Mouse (Mus musculus) CD4-positive, CD25-positive, alpha-beta regulatory T cell, adult 2 months (primary cell): ENCODE data around the gene Zdhhc3.

Experiments used
- DNase-seq: peaks from one replicate; pipeline ENCODE4 v3.0.0-alpha.2; 2012; ENCODE audit warnings: low read depth, low spot score

Gene Zdhhc3

DNA sequence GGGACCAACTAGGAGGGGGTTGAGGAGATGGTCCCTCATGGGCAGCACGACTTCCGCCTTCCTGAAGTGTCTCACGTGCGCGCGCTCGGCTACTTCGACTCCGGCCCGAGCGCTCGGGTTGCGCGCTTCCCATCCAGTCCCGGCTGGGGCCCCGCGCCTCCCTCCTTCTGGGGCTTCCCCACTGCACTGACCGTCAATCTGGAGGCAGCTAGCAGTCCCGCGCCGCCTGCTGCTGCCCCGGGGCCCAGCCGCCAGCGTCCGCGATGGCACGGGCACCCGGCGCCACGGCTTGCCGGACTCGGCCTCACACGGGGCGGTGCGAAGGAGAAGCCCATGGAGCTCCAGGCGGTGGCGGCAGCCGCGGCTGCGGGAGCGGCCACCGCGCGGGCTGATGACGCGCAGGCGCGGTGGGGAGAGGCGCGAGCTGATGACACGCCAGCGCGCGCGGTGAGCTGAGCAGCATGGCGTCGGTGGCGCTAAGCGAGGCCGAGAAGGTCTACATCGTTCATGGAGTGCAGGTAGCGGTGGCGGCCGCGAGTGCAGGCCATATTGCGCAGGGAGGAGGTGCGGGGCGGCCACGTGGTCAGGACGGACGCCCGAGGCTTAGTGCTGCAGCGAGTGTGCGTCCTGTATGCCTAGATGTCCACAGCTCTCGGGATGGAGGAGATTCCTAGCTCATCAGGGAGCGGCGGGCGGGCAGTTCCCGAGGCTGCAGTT is at the start of gene Zdhhc3, which contains the start of gene Exosc7:
Gene Zdhhc3 (minus strand): TSS at position 401 of the 717 bp plus-strand sequence.
Gene Exosc7 (plus strand): TSS at position 411 of the 717 bp plus-strand sequence.
- peak; percentile 95 for DNase-seq

DNA sequence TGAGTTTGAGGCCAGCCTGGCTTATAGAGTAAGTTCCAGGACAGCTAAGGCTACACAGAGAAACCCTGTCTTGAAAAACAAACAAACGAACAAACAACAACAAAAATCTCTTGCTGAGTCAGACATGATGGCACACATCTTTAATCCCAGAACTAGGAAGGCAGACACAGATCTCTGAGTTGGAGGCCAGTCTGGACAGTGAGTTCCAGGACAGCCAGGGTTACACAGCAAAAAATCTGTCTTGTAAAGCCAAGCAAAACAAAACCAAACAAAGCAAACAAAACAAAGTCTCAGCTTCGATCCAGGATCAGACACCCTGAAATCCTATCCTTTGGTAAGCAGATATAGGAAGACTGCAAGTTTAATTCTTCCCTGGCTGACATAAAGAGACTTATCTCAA is 48.8 kb upstream of the Zdhhc3 start:
- no peak for DNase-seq

- DNase-seq = peak; percentile 86
Measured at GRCm38 (mm10) chr9:123159330-123159729, 46.3 kb upstream of the Zdhhc3 start.

GRCm38 (mm10) chr9:123158125-123158836 is 45.3 kb upstream of the Zdhhc3 start:
- DNase-seq = peak; percentile 83

DNA sequence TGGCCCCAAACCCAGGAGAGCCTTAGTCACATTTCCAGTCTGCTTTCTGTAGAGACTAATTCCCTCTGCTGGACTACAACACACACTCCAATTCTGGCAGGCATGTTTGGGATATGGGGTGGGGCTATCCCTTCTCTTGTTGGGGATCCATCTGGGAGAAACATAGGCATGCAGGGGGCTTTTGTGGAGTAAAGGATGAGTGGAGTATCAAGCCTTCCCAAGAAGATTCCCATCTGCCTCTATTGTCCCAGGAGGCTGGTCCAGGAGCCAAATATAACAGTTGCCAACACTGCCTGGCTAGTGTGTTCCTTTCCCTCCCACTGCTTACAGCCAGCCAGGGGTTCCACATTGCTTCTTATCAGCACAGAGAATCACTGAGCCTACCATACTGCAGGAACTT is 44.7 kb upstream of the Zdhhc3 start:
- DNase-seq = no peak

DNA sequence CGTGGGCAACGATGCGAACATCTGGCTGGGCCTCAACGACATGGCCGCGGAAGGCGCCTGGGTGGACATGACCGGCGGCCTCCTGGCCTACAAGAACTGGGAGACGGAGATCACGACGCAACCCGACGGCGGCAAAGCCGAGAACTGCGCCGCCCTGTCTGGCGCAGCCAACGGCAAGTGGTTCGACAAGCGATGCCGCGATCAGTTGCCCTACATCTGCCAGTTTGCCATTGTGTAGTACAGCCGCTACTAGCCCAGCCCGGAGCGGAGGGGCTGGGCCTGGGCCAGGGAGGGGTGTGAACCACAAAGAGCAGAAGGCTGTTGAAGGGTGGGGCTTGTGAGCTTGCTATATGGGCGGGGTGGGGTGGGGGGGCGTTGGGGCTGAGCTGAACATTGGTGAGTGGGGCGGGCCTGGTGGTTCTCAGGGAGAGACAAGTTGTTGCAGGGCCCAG is 43.9 kb upstream of the Zdhhc3 start:
- DNase-seq = no peak

- DNase-seq = no peak
Measured at GRCm38 (mm10) chr9:123153121-123153520, 40.1 kb upstream of the Zdhhc3 start.

- peak; percentile 59 for DNase-seq
Measured at GRCm38 (mm10) chr9:123152026-123152425, 39.0 kb upstream of the Zdhhc3 start.

- no peak for DNase-seq
Measured at GRCm38 (mm10) chr9:123151561-123151960, 38.6 kb upstream of the Zdhhc3 start.

DNA sequence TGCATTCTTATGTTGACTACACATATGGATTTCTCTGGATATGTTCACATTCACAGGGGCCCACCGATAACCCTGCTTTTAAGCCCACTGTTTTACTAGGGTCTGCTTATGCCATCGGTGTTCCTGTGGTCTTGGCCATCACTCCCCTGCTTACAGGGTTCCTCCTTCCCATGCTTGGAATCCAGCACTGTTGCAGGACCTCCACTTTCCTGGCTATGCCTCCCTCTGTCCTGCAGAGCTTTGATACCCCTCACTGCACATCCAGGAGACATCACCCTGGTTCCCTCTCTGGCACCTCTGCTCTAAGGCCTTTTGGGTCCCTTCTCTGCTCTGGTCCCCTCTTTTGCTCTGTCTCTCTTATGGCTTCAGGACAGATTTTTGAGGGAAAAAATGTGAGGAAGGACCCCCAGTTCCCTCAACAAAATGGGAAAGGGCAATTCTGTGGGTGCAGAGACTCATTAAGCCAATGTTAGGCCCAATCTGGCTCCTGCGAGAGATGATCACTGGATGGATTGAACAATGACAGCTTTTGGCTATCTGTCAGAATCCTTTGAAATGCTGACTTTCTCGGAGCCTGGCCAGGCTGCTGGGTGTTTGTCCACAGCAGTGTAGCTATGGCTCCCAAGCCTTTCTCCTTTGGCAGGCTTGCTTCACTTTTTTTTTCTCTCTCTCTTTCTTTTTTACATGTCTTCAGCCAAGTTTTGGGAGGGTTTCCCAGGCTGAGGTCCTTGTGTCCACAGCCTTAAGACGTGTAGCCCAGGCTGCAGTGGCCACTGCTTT is 37.4 kb upstream of the Zdhhc3 start, which contains the start of gene Clec3b:
Gene Clec3b (plus strand): TSS at position 706 of the 780 bp plus-strand sequence.
- no peak for DNase-seq

- DNase-seq = no peak
Measured at GRCm38 (mm10) chr9:123148430-123148829, 35.4 kb upstream of the Zdhhc3 start.

GRCm38 (mm10) chr9:123139887-123140614 is 27.0 kb upstream of the Zdhhc3 start:
- no peak for DNase-seq

- no peak for DNase-seq
Measured at GRCm38 (mm10) chr9:123138891-123139474, 26.0 kb upstream of the Zdhhc3 start.

DNA sequence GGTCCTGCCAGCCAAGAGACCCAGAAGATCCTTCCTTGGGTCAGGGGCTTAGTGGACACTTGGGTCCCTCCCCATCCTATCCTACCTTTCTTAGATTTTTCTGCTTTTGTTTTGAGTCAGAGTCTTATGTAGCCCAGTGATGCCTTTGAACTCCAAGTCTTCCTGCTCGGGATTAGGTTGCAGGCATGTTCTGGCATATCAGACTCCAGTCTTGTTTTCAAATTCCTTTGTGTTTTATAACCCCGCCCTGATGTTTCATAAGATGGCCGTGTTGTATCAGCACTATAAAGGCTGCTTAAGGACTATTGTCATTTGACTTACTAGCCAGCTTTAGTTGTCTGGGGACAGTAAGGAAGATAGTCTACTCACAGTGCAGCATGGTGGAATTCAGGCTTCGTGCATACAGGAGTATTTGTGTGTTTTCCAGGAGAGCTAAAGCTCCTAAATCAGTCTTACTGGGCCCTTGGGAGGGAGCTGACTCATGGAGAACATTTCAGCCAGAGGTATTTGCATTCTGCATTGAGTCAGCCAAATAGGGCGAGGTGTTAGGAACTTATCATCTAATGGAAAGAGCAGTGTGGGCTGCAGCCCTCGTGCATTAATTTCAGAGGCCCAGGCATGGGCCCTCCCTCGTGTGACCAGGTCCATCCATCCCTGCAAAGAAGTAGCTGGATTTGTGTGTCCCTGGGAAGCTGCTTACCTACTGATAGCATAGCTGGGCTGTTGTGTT is 24.1 kb upstream of the Zdhhc3 start:
- DNase-seq = no peak

- DNase-seq = no peak
Measured at GRCm38 (mm10) chr9:123132994-123133393, 20.0 kb upstream of the Zdhhc3 start.

GRCm38 (mm10) chr9:123127663-123128062 is 14.7 kb upstream of the Zdhhc3 start:
- no peak for DNase-seq

DNA sequence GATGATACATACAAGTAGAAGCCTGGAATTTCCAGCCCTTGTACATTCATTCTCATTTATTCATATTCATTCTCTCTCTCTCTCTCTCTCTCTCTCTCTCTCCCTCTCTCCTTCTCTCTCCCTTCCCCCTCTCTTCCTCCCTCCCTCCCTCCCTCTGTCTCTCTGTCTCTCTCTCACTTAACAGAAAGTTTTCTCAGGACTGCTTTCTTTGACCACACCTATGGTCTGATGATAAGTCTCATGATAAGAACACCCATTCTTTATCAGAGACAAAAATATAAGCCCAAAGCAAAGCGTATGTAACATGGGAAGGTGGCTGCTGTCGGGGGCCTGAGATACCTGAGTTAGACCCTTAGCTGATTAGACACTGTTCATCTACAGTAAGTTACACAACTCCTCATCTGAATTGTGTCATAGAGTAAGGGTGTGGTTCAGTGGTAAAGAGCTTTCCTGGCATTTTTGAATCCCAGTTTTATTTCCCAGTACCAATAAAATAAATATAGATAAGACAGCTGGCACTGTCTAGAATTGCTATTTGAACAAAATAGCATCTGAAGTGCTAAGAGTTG is 11.5 kb upstream of the Zdhhc3 start:
- no peak for DNase-seq

DNA sequence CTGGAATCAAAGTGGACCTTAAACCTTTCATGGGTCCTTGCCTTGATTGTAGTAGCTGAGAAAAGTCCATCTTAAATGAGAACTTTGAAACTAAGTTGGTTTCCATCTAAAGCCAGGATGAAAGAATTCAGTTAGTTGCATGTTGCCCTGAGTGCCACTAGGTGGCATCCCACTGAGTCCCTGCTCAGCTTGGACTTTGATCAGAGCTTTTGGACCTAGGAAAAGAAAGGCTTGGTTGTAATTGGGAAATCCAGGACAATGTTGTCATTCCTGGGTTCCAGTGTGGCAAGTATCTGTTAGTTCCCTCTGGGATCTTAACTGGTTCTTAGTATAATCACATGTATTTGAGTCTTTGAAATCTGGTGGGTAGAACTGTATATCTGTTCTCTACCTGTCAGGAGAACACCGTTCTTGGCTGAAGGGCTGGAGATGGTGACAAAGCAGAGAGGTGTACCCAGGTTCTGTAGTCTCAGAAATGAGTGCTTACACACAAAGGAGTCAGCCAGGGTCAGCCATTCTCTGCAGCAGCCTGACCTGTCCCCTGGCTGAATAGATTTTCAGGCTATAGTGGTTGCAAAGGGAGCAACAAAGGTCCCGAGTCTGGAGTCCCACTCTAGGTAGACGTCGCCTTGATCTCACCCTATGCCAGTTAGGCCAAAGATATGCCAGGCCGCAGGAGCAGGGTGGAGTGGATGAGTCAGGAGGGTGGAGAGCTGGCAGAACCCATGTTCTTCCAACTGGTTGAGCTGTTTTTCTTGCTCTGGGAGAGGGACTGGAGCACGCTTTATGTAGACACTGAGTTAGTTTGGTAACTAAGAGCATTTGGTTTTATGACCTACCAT is 10.8 kb upstream of the Zdhhc3 start:
- DNase-seq = peak; percentile 49

DNA sequence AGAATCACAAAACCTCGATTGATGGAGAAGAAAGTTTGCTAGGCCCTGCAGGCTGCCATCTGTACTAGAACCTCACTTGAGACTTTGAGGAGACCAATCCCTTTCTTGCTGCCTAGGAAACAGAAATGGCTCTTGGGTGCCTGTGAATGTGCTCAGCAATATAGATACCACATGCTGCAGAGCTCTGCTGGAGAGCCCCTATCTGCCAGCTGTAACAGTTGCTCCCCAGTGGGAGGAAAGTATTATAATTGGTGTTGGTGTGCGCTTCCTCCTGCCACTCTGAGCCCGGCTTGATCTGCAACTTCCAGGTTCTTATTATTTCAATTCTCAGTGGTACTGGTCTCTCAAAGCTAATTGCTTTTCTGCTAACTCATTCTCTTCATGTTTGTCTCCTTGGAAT is 10.0 kb upstream of the Zdhhc3 start:
- DNase-seq = no peak
